Mouse (Mus musculus) erythroblast, embryonic 14.5 days (primary cell): Measurements from ENCODE around the gene Nsmce1.

ENCODE experiments used
- GATA1 ChIP-seq: IDR thresholded peaks from 2 replicates; pipeline ENCODE4 v1.6.1; 2012; ENCODE audit warnings: low read length, inconsistent platforms, mixed read lengths
- TAL1 ChIP-seq: IDR thresholded peaks from 3 replicates; pipeline ENCODE4 v1.6.1; 2012; ENCODE audit warnings: low read length, inconsistent platforms, mixed read lengths

DNA sequence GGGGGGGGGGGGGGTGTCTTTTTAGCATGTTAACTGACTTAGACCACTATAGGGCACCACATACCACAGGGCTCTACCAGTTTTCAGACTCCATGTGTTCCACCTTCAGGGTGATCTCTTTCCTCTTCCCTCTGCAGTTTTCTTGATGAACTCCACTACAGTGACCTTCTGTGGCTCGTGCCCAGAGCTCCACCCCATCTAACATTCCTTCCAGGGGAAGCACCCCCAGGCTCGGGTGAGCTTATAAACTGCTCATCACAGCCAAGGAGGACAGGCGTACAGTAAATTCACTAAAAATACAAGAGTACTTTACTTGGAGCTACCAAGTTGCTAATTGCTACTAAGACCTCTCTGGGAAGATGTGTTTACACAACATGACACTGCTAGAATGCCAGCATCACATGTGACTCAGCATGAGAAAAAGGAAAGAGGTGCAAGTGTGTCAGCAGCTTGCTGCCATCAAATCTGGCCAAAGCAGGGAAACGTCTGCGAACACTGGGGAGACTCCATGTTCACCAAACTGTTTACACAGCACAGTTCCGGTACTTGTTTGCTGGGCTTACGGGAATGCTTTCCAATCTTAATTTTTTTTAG lies 12.9 kb downstream of the Nsmce1 start:
- TF ChIP-seq TAL1 (no peak), GATA1 (no peak)
